Mouse (Mus musculus) c-Kit-positive CD71-positive TER-119-positive erythroid progenitor cells, embryonic 14.5 days (primary cell): ENCODE measurements around the gene Grn.
"Not testable (repeated sequence)": the region's sequence is repeated elsewhere in the genome, so short reads cannot be mapped to it uniquely, and the experiment has no call there.

Experiments
- DNase-seq: peaks from one replicate; pipeline ENCODE4 v3.0.0-alpha.2; 2013; ENCODE audit warnings: low spot score

Grn gene

DNA sequence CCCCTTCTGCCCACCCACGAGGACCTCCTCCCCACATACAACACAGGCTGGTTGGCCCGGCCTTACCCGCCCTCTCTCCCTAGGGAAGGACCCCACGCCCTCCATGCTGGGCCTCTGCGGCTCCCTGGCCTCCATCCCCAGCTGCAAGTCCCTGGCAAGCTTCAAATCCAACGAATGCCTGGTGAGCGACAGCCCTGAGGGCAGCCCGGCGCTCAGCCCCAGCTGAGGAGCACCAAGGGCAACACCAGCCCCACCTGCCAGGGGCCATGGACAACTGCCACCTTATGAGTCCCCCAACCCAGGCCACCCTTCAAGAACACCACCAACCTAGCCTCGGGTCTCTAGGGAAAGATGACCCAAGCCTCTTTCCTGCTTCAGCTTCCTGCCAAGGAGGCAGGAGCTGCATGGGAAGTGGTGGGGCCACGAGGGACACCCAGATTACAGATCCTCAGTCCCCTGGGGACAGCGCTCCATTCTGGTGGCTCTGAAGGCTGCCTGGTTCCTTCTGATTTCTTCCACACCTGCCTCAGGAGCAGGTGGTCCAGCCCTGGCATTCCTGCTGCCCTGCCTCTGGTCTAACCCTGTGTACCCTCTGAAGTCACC, 28.1 kb upstream of the Grn start:
- DNase-seq = no peak

DNA sequence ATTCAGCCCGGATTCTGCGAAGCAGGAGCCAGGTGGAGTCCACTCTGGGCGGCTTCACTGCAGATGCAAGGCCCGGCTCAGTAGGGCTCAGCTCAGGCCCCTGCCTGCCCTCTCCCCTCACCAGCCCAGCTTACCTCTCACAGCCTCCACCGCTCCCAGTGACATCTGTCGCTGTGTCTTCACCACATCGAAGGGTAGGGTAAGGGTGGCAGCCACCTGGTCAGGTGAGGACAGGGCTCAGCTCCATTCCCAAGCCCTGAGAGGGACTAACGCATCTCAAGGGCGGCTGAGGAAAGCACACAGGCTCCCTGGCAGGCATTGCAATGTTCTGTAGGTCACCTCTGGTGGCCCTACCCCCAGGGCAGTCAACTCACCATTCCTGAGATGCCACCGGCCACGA, 26.5 kb upstream of the Grn start:
- no peak for DNase-seq

DNA sequence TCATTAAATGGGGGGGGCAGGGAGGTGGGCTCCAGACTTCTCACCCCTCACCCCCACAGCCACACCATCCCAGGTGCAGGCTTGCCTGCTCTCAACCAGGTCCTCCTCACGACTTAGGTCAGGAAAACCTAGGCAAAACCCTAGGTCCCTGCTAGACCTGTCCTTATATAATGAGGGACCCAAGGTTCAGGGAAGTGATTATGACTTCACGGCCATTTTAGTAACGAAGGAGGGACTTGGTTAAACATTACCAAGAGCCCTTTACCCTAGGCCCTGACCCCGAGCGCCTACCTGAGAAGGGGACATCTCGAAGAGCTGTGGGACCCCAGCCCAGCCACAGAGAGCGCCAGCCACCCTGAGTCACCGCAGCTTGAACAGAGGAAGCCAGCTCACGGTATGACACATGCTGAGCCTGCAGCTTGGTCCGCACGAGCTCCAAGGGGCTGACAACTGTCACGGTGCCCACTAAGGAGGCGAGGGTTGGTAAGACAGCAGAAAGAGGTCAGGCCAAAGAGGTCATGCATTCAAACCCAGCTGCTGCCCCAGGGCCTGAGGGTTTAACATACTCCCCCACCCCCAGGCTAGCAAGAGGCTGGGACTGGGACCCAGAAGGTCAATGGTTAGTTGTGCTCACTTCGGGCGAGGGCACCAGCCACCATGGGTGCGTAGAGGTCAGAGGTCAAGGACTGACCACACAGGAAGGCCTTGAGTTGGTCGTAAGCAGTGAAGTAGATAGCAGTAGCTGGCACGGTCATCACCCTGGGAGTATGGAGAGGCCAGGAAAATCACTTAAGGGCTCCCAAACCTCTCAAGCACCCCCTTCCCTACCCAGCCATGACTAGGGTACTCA, 25.7 kb upstream of the Grn start:
- no peak for DNase-seq

DNA sequence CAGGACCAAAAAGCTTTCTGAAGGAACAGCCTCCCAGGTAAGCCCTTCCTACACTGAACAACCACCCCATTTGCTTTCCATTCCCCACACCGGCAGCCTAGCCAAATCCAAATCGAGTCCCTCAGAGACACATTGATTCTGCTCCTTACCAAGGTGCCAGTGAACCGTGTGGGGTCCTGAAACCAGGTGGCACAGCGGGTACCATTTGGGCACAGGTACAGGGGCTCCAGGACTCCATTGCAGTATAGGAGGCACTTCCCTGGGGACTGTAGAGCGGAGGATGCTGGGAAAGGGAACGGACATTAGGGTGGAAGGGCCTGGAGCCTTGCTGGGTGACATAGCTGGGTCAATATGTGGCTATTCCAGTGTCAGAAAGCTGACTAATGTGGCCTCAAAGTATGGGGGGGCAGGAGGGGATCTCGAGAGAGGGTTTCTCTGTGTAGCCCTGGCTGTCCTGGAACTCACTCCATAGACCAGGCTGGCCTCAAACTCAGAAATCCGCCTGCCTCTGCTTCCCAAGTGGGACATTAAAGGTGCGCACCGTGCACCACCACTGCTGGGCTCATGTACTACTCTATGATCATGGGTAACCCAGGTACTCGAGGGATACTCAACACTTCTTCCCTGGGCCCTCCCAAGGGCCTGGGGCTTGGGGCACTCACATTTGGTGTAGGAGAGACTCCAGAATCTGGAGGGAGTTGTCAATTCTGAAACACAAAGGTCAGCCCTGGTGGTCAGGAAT, 24.4 kb upstream of the Grn start:
- DNase-seq = no peak

DNA sequence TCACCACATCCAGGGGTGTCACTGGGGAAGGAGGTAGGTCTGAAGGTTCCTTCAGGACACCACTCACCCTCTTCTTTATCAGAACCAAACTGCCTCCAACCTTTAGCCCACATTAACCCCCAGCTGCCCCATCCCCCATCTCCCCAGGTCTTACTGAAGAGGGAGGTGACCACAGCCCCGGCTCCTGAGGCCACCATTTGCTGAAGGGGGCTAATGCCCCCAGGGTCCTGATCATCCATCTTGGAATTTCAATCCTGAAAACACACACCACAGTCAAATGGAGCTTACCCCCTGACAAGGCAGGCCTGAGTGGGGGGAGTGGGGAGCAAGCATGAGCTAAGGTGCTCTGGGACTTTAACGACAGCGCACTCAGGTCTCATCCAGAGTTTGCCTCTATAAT, 23.7 kb upstream of the Grn start:
- DNase-seq = no peak

DNA sequence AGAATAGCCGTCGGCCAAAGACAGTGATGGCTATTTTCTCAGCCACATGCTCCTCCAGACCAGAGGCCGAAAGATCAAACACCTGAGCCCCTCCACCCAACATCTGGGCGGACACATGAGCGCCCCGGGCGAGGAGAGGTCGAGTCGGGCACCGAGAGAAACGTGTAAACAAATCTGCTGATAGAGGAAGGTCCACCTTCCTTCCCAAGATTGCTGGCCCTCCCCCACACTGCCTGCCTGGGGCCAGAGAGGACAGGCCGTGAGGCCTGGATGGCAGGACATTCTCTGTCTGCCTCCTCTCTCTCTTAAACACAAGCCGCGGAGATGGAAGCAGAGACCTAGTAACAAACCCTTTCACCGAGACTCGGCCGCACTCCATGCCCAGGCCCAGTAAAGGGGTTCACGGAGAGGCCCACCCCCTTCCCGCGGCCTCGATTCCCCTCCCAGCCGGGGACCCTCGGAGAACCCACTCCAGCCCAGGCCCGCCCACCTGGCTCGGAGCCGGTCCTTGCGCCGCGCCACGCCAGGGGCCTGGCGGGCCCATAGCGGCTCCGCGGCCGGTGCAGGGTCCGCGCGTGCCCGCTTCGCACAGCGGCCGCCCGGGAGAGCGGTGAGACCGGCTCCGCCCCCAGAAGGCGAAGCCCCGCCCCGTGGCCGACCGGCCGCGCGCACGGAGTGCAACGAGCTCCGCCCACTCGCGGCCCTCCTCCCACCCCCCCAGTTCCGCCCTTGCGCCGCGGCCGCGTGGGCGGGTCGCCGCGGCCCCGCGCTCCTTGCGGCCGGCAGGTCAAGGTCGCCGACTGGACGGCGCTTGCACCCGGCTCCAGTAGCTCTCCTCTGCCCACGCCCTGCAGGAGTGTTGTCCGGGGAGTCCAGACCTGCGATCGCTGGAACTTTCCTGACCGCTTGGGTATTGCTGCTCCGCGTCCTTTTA, 22.9 kb upstream of the Grn start:
- peak; percentile 85 for DNase-seq

DNA sequence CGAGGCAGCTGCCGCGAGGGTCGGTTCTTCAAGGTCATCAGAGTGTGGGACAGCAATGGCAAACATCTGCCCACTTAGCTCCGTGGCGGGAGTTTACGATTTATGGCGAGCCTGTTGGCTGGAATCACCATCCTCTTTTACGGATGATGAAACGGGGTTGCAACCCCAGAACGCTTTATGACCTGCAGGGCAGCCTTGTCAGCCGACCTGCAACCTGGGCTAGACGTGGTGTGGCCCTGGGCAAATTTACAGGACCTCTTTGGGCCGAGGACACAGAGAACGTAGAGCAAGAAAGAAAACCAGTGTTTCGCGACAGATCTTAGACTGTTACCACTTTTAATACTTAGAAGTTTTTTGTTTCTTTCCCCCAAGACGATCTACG, 22.3 kb upstream of the Grn start, which contains the start of gene Slc25a39:
TSS of gene Slc25a39 (minus strand) at position 113 of the 382 bp plus-strand sequence.
- peak; percentile 64 for DNase-seq

DNA sequence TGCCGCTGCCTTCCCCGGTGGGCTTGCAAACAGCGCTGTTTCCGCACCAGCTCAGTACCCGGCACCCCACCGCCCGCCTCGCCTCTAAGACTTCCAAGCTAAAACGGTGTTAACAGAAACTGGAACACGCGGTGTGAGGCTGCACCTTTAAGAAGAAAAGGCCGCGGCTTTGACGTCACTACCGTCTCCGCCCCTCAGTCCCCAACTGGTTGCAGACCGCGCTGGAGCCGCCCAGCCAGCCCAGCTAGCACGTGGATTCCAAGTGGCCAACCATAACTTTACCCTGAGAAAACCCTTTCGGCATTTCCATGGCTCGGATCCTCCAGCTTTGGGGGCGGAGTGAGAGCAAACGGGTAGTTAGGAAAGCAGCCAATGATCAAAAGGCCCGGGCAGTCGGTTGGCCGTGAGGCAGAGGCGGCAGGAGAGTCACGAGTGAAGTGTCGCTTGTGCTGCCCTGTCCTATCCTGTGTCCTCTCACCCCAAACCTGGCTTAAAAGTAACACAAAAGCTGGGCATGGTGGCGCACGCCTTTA, 21.7 kb upstream of the Grn start:
- peak; percentile 99 for DNase-seq

DNA sequence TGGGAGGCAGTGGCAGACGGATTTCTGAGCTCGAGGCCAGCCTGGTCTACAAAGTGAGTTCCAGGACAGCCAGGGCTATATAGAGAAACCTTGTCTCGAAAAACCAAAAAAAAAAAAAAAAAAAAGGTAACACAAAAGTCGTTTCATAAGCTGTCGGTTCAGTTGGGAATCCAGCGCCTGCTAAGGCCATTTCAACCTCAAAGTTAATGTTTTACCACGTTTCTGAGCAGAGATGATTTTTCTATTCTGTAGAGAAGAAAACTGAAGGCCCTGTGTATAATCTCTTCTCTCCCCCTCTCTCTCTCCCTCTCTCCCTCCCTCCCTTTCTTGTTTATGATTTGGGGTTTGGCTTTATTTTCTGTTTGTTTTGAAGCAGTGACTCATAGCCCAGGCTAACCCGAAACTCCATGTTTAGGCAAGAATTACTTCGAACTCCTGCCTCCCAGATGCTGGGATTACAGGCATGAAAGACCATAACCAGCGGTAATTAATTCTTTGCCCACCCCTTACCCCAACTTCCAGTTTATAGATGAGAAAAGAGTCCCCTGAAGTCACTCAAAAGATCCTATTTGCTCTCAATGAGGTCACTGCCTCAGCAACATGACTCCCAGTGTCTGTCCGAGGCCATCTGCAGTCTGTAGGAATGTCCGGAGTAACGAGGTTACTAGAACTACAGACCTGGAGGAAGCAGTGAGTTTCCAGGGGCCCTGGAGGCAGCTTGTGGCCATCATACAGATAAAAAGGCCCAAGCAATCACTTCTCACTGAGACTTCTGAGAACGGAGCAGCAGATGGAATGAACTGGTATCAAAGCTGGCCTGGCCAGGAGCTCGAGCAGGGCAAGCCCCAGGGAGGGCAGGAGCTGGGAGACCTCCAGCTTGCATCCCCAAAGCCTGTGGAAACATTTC, 21.0 kb upstream of the Grn start:
- no peak for DNase-seq

DNA sequence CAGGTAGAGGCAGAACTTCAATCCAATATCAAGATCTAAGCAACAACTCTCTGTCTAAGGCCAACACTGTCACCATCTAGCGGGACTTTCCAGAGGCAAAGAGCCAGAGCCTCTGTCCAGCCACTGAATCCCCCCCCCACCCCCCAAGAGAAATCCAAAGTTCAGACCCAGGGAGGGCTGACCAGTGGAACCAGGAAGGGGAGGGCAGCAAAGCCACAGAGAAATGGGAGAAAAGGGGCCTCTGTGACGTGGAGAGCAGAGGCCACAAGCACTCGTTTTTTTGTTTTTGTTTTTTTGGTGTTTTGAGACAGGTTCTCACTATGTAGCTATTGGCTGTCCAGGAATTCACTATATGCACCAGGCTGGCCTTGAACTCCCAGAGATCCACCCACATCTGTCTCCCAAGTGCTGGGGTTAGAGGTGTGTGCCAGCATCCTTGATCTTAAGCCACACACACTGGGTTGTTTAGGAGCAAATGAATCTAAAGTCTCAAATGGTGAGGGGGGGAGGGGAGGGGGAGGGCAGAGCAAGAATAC, 20.3 kb upstream of the Grn start:
- no peak for DNase-seq

DNA sequence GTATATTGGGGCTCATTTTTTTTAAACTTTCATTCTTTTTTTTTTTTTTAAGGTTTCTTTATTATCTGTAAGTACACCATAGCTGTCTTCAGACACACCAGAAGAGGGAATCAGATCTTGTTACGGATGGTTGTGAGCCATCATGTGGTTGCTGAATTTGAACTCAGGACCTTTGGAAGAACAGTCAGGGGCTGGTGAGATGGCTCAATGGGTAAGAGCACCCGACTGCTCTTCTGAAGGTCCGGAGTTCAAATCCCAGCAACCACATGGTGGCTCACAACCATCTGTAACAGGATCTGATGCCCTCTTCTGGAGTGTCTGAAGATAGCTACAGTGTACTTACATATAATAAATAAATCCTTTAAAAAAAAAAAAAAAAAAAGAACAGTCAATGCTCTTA, 19.8 kb upstream of the Grn start:
- DNase-seq = not testable (repeated sequence)

DNA sequence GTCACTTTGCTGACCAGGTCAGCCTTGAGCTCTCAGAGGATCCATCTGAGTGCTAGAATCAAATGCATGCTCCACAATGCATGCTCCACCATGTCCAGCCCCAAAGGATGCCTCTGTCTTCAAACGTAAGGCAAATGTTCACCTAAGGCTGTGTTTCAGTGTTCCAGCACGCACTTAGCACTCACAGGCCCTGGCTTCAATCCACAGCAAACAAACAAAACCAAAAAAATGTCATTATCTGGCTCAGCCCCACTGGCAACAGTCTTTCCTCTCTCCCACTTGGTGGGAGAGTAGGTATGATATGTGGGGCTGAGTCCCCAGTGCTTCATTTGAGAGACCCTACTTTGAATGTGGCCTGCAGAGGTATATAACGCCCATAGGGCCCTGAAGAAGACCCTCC, 19.1 kb upstream of the Grn start:
- no peak for DNase-seq

DNA sequence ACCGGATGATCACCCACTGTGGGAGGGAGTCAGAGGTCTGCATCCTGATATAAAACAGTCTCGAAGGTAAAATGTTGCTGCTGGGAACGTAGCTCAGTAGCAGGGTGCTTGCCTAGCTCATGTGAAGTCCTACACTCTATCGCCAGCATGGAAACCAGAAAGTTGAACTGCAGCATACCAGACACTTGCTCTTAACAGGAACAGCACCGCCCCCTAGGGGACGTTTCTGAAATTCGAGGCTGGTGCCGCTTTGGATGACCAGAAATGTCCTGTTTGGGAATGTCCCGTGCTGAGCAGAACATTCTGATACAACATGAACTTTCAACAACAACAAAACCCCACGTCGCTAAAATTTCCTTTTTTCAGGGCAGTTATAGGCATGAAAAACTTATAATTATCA, 18.4 kb upstream of the Grn start:
- DNase-seq = peak; percentile 92

DNA sequence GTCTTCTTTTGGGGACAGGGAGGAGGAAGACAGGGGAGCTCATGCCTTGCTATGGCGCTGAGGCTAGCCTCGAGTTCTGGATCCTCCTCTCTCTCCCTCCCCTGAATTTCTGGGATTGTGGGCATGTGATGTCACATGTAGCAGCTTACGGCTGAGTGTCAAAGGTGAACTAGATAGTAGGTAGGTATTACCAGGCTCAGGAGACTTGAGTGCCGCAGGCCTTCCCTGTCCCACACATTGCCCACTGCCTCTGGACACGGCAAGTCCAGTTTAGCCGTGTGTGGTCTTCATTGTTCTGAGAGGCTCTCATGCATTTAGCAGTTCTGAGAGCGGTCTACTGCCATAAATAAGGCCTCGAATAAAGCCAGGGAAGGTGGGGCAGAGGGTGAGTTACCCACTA, 17.1 kb upstream of the Grn start:
- DNase-seq = no peak

DNA sequence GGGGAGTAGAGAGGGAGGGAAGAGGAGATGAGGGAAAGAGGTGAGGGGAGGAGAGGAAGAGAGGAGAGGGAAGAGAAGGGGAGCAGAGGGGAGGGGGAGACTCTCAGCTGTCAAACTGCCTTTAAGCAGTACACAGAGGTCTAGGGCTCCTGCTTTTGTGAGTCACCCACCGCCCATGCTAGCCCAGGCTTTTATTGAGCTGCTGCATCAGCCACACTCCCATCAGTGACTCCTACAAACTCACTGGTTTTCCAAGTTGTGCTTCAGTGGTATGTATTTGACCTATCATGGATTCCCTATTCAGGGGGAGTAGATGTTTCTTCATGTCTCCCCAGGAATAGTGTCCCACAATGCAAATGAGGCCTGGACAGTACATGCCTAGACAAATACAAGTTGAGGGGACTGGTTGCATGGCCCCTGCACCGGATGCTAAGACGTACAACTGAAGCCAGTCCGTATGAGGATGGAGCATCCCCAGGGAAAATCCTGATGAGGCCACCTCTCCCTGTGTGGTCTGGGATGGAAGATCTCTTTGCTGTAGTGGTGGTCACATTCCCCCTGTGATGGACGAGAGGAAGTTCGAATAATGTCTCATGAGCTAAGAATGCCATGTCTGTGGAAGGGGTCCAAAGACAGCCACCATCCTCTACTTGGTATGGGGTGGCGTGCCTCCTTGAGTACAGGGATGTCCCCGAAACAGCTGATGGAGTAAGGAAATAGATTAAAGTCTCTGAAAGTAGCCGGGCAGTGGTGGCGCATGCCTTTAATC, 14.9 kb upstream of the Grn start:
- DNase-seq = no peak

DNA sequence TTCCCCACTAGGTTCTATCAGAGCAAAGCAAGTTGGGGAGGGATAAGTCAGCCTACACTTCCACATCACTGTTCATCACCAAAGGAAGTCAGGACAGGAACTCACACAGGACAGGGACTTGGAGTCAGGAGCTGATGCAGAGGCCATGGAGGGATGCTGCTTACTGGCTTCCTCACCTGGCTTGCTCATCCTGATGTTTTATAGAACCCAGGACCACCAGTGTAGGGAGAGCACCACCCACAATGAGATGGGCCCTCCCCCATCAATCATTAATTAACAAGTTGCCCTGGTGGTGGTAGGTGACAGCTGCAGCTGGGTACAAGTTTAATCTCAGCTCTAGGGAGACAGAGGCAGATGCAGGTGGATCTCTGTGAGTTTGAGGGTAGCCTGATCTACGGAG, 13.0 kb upstream of the Grn start:
- no peak for DNase-seq

DNA sequence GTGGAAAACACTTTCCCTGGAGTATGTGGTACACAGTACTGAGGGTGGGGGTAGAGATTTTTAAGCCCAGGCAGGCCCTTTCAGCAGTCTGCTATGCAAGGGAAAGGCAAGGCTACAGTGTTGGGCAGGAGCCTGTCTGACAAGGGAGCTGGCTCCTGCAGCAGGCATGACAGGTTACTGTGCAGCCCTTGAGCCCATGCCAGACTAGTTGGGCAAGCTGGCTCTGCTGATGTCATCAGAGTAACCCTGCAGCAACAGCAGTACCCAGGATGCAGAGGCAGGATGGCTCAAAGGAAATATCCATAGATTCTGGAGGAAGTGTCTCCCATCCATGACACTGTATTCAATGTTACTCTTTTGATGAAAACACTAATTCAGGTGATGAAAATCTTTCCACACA, 11.2 kb upstream of the Grn start:
- no peak for DNase-seq

DNA sequence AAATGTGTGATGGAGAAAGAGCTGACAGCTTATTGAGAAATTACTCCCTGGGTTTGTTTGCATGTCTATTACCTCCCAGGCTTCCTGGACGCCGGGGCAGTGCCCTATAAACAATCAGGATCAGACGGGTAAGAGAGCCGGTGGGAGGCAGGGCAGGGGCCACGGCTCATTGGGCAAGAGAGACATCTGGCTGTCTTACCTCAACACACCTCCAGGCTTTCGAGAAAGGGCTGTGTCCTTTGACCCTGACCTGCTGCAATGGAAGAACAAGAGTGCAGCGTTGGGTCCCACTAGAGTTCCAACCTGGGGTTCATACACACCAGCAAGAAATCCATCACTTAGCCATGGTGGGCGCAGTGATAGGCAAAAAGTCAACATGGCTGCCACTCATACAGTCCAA, 8.6 kb upstream of the Grn start:
- DNase-seq = no peak

DNA sequence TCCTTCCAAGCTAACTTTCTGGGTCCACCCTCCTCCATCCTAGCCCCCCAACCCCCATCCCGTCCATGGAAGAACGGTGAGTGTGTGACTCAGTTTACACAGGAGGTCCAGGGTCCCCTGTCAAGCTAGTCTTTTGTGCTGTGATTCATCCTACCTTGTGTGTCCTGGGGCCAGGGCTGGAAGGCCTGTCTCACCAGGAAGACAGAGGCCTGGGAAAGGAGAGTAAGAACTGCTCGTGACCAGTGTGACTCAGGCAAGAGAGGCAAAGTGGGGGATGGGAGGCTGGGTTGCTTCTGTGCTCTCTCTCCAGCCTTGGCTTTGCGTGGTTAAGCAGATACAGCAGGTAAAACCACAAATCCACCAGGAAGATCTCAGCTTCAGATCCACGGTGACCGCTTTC, 5.4 kb upstream of the Grn start:
- no peak for DNase-seq
